Mouse (Mus musculus) thymus, adult 2 months (tissue): ENCODE measurements around the gene Pcsk6.

Experiments used
- CTCF ChIP-seq: fragments of 200-500 bp; IDR thresholded peaks from 2 replicates; pipeline ENCODE4 v1.5.1; 2012; ENCODE audit warnings: mild to moderate bottlenecking, control low read depth, low read length, moderate library complexity, borderline replicate concordance; ENCODE audit not compliant: control insufficient read depth, poor library complexity, insufficient read depth; ENCODE audit errors: extremely low read depth
- POLR2A ChIP-seq: fragments of 200-500 bp; IDR thresholded peaks from 2 replicates; pipeline ENCODE4 v1.6.1; 2012; ENCODE audit warnings: mild to moderate bottlenecking, low read length, control low read depth, moderate library complexity; ENCODE audit not compliant: control insufficient read depth, poor library complexity, insufficient read depth; ENCODE audit errors: extremely low read depth

- no peak for TF ChIP-seq POLR2A
- TF ChIP-seq CTCF = no peak
These were observed 176.7 kb downstream of the Pcsk6 start for GRCm38 (mm10) chr7:66038261-66038660.
